Mouse (Mus musculus): ENCODE measurements around the gene Polr2l. TPM values are rescaled to one million over a fixed set of nuclear protein-coding genes. Genes with fewer than 3 reads are reported as not detected.

Polr2l gene
- polyA plus RNA-seq, 1 experiment from 2014 or later: 95.7 TPM

DNA sequence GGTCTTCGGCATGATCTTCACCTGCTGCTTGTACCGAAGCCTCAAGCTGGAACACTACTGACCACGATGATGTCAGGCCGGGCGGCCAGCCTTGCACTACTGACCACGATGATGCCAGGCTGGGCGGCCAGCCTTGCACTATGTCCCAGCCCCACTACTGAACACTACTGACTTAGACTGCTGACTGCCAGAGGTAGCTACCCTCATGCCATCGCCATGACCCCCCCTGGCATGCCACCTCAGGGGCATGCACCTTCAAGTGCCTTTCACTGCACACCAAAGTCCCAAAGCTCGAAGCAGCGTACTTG lies 4.3 kb downstream of the Polr2l start:
- WGBS: 95% methylated on average over 10 of the region's 10 CpGs
- peaks cover 67% of the 10 kb centered on the region for H3K4me1 ChIP-seq
- DNase-seq (ENCODE audit: extremely low spot score, low spot score): no peak

DNA sequence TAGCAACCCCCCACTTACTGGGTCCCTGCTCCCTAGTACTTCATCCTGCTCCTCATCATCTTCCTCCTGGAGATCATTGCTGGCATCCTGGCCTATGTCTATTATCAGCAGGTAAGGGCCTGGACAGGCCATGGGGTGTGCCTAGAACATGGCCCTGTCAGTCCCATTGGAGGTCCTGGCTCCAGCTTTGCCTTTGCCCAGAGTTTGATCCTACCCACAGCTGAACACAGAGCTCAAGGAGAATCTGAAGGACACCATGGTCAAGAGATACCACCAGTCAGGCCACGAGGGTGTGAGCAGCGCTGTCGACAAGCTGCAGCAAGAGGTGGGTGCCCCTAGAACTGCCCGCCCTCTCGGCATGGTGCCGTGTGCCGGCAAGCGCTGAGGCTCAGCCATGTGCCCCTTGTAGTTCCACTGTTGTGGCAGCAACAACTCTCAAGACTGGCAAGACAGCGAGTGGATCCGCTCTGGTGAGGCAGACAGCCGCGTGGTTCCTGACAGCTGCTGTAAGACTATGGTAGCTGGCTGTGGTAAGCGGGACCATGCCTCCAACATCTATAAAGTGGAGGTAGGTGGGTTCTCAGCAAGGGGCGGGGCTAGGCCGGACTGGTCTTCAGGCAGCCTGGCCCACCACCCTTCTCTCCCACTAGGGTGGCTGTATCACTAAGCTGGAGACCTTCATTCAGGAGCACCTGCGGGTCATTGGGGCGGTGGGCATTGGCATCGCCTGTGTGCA lies 4.9 kb downstream of the Polr2l start:
- Histone ChIP-seq H3K27me3 (ENCODE audit: poor library complexity, severe bottlenecking) (peaks cover 21% of the 10 kb centered on the region), H3K27ac (no peak overlapping the region; the same call in 1 of the 2 replicates), H3K4me3 (0 out of 2 replicates have a peak overlapping the region, but pooled peaks have one; percentile 77), H3K9me3 (no peaks in the 10 kb centered on the region), H3K4me1 (peaks cover 69% of the 10 kb centered on the region), H3K36me3 (replicated peaks) (peaks cover 41% of the 10 kb centered on the region)
- WGBS: 92% methylated on average over 18 of the region's 18 CpGs
- no peak for DNase-seq (ENCODE audit: extremely low spot score, low spot score)

More for the DNA sequence above, 4.3 kb downstream of the Polr2l start:
- Histone ChIP-seq H3K36me3 (replicated peaks) (peaks cover 41% of the 10 kb centered on the region), H3K9me3 (no peaks in the 10 kb centered on the region), H3K27me3 (ENCODE audit: poor library complexity, severe bottlenecking) (peaks cover 18% of the 10 kb centered on the region), H3K27ac (no peak overlapping the region), H3K4me3 (no peak overlapping the region)

GRCm38 (mm10) chr7:141469352-141469751 lies 5.6 kb downstream of the Polr2l start:
- 86% methylated on average over 6 of the region's 6 CpGs for WGBS
- peaks cover 41% of the 10 kb centered on the region for H3K36me3 ChIP-seq (replicated peaks)
- H3K27ac ChIP-seq: peak overlapping the region; percentile 91
- H3K9me3 ChIP-seq: no peaks in the 10 kb centered on the region
- peaks cover 74% of the 10 kb centered on the region for H3K4me1 ChIP-seq
- no peak for DNase-seq (ENCODE audit: extremely low spot score, low spot score)
- H3K27me3 ChIP-seq (ENCODE audit: poor library complexity, severe bottlenecking): peaks cover 28% of the 10 kb centered on the region
- peak overlapping the region; percentile 77 for H3K4me3 ChIP-seq

- H3K27me3 ChIP-seq (ENCODE audit: poor library complexity, severe bottlenecking): peaks cover 35% of the 10 kb centered on the region
- H3K4me1 ChIP-seq: peaks cover 73% of the 10 kb centered on the region
- DNase-seq (ENCODE audit: extremely low spot score, low spot score): no peak
- 31% methylated on average over 8 of the region's 8 CpGs for WGBS
- peaks cover 41% of the 10 kb centered on the region for H3K36me3 ChIP-seq (replicated peaks)
- H3K9me3 ChIP-seq: no peaks in the 10 kb centered on the region
- peak overlapping the region; percentile 91 for H3K27ac ChIP-seq
- peak overlapping the region; percentile 77 for H3K4me3 ChIP-seq
These were observed 6.3 kb downstream of the Polr2l start for GRCm38 (mm10) chr7:141468522-141469211.

DNA sequence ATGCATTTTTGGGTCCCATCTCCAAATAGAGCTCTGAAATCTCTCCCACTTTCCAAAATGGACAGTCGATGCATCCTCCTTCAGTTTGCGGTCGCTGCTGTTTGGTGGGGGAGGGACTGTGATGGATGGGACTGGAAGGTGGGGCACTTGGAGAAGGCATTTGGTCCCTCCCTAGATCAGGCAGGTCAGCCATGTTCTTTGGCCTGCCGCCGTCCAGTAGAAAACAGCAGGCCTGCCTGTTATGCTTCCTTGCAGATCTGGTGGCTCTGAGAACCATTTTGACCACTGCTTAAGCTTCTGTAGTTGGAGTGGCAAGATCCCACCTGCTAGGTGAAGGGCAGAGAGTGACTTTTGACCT lies 6.8 kb downstream of the Polr2l start:
- no peaks in the 10 kb centered on the region for H3K9me3 ChIP-seq
- WGBS: 24% methylated on average over 5 of the region's 5 CpGs

GRCm38 (mm10) chr7:141467230-141468030 lies 7.5 kb downstream of the Polr2l start, which contains the start of gene Cd151:
Gene Cd151, plus strand, starts transcription at chr7:141467392.
- peak; percentile 81 for DNase-seq (ENCODE audit: extremely low spot score, low spot score)
- H3K4me1 ChIP-seq: peaks cover 76% of the 10 kb centered on the region
- H3K9me3 ChIP-seq: no peaks in the 10 kb centered on the region
- under 1% methylated on average over 52 of the region's 52 CpGs for WGBS
- peak within 1 kb of the TSS; percentile 77 for H3K4me3 ChIP-seq
- peaks cover 36% of the 10 kb centered on the region for H3K36me3 ChIP-seq (replicated peaks)
- H3K27ac ChIP-seq: peak within 1 kb of the TSS; percentile 91
- peaks cover 48% of the 10 kb centered on the region for H3K27me3 ChIP-seq (ENCODE audit: poor library complexity, severe bottlenecking)

More for the DNA sequence above, 6.8 kb downstream of the Polr2l start:
- H3K4me3 ChIP-seq: peak overlapping the region; percentile 77
- peaks cover 40% of the 10 kb centered on the region for H3K27me3 ChIP-seq (ENCODE audit: poor library complexity, severe bottlenecking)
- peaks cover 73% of the 10 kb centered on the region for H3K4me1 ChIP-seq
- peaks cover 41% of the 10 kb centered on the region for H3K36me3 ChIP-seq (replicated peaks)
- DNase-seq (ENCODE audit: extremely low spot score, low spot score): no peak
- H3K27ac ChIP-seq: peak overlapping the region; percentile 91

- H3K9me3 ChIP-seq: no peaks in the 10 kb centered on the region
- H3K36me3 ChIP-seq (replicated peaks): peaks cover 29% of the 10 kb centered on the region
- no peak for DNase-seq (ENCODE audit: extremely low spot score, low spot score)
- H3K27me3 ChIP-seq (ENCODE audit: poor library complexity, severe bottlenecking): peaks cover 55% of the 10 kb centered on the region
- 60% methylated on average over 10 of the region's 10 CpGs for WGBS
- peak overlapping the region; percentile 91 for H3K27ac ChIP-seq
- H3K4me3 ChIP-seq: peak overlapping the region; percentile 77
- peaks cover 83% of the 10 kb centered on the region for H3K4me1 ChIP-seq
These were observed 8.3 kb downstream of the Polr2l start for GRCm38 (mm10) chr7:141466607-141467148.

GRCm38 (mm10) chr7:141466045-141466394 lies 8.9 kb downstream of the Polr2l start:
- Histone ChIP-seq H3K27ac (no peak overlapping the region), H3K4me1 (peaks cover 90% of the 10 kb centered on the region), H3K4me3 (peak overlapping the region; percentile 37), H3K27me3 (ENCODE audit: poor library complexity, severe bottlenecking) (peaks cover 62% of the 10 kb centered on the region), H3K36me3 (replicated peaks) (peaks cover 23% of the 10 kb centered on the region), H3K9me3 (no peaks in the 10 kb centered on the region)
- 72% methylated on average over 7 of the region's 7 CpGs for WGBS
- DNase-seq (ENCODE audit: extremely low spot score, low spot score): no peak

- WGBS: 32% methylated on average over 10 of the region's 10 CpGs
- Histone ChIP-seq H3K27me3 (ENCODE audit: poor library complexity, severe bottlenecking) (peaks cover 67% of the 10 kb centered on the region), H3K4me3 (peak overlapping the region; percentile 37), H3K9me3 (no peaks in the 10 kb centered on the region), H3K27ac (no peak overlapping the region), H3K4me1 (peaks cover 94% of the 10 kb centered on the region), H3K36me3 (replicated peaks) (peaks cover 18% of the 10 kb centered on the region)
- no peak for DNase-seq (ENCODE audit: extremely low spot score, low spot score)
These were observed 9.4 kb downstream of the Polr2l start for GRCm38 (mm10) chr7:141465388-141466044.

- Histone ChIP-seq H3K27me3 (ENCODE audit: poor library complexity, severe bottlenecking) (peaks cover 75% of the 10 kb centered on the region), H3K4me1 (peaks cover 86% of the 10 kb centered on the region), H3K27ac (peak overlapping the region; percentile 8; the same call in 1 of the 2 replicates), H3K36me3 (replicated peaks) (peaks cover 11% of the 10 kb centered on the region), H3K4me3 (peak overlapping the region; percentile 37), H3K9me3 (no peaks in the 10 kb centered on the region)
- DNase-seq (ENCODE audit: extremely low spot score, low spot score): no peak
- WGBS: 2% methylated on average over 38 of the region's 38 CpGs
These were observed 10.2 kb downstream of the Polr2l start for GRCm38 (mm10) chr7:141464603-141465201.

GRCm38 (mm10) chr7:141463824-141464602 lies 10.9 kb downstream of the Polr2l start:
- DNase-seq (ENCODE audit: extremely low spot score, low spot score): no peak
- peak overlapping the region; percentile 37; the same call in 1 of the 2 replicates for H3K4me3 ChIP-seq
- no peaks in the 10 kb centered on the region for H3K9me3 ChIP-seq
- H3K27ac ChIP-seq: no peak overlapping the region
- peaks cover 82% of the 10 kb centered on the region for H3K4me1 ChIP-seq
- H3K27me3 ChIP-seq (ENCODE audit: poor library complexity, severe bottlenecking): peaks cover 82% of the 10 kb centered on the region
- peaks cover 11% of the 10 kb centered on the region for H3K36me3 ChIP-seq (replicated peaks)
- WGBS: 18% methylated on average over 12 of the region's 12 CpGs
